Mouse (Mus musculus): Measurements from ENCODE around the gene Pacsin2.

DNA sequence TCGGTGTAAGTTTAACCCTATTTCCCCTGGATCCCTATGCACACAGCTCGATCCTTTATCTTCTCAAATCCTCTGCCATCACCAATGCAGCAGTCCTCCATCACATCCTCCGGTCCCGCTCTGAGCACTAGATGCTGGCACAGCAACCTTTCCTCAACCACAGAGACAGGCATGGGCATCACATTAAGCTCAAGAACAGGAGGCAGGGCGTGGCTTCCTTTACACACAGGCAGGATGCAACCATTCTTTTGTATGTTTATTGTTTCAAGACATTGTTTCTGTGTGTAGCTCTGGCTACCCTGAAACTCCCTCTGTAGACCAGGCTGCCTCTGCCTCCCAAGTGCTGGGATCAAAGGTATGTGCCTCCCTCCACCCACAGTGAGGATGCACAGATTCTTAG is 8.8 kb downstream of the Pacsin2 start:
- TF ChIP-seq CTCF (IDR thresholded peaks at IDR 0.05; ENCODE audit: low read depth, low read length) (no peak), TAL1 (conservative IDR thresholded peaks at IDR 0.05; ENCODE audit: low read depth, low read length) (no peak), GATA1 (IDR thresholded peaks at IDR 0.05; ENCODE audit: borderline replicate concordance, low read length) (no peak), GATA2 (IDR thresholded peaks at IDR 0.05; ENCODE audit: borderline replicate concordance, low read depth, low read length) (no peak), POLR2AphosphoS5 (IDR thresholded peaks at IDR 0.05; ENCODE audit: insufficient replicate concordance, low read depth, low read length) (no peak)

All from G1E (cell line).